Mouse (Mus musculus) forebrain, embryonic 16.5 days (tissue): ENCODE data around the gene Adgrb3. TPM values are rescaled to one million over a fixed set of nuclear protein-coding genes. Genes with fewer than 3 reads are reported as not detected.
A peak's percentile ranks its signal among the peaks of the same experiment; 100 is the strongest.

Experiments
- ATAC-seq: fragments of 200-750 bp; cut with Nextera tagmentation; 2 replicates; pipeline ENCODE4 v1.8.0; 2017; ENCODE audit warnings: mild to moderate bottlenecking, moderate library complexity
- H3K27ac ChIP-seq: fragments of 300-500 bp; sonication (generic); 2 replicates; pipeline ENCODE4 v1.5.1; 2014; ENCODE audit warnings: low read length, control low read depth
- H3K27me3 ChIP-seq: fragments of 300-500 bp; sonication (generic); replicated peaks from 2 replicates; pipeline ENCODE4 v1.6.1; 2014; ENCODE audit warnings: low read length; ENCODE audit not compliant: control insufficient read depth, insufficient read depth
- H3K36me3 ChIP-seq: fragments of 300-500 bp; sonication (generic); 2 replicates; pipeline ENCODE4 v1.6.1; 2014; ENCODE audit not compliant: control insufficient read depth, insufficient read depth
- H3K4me1 ChIP-seq: fragments of 300-500 bp; sonication (generic); replicated peaks from 2 replicates; pipeline ENCODE4 v1.6.1; 2014; ENCODE audit warnings: low read length; ENCODE audit not compliant: control insufficient read depth, insufficient read depth
- H3K4me2 ChIP-seq: fragments of 300-500 bp; sonication (generic); 2 replicates; pipeline ENCODE4 v1.6.1; 2014; ENCODE audit warnings: mild to moderate bottlenecking, low read length, control low read depth
- H3K4me3 ChIP-seq: fragments of 300-500 bp; sonication (generic); replicated peaks from 2 replicates; pipeline ENCODE4 v1.5.1; 2014; ENCODE audit warnings: mild to moderate bottlenecking, low read length, control low read depth
- H3K9ac ChIP-seq: fragments of 300-500 bp; sonication (generic); replicated peaks from 2 replicates; pipeline ENCODE4 v1.6.1; 2014; ENCODE audit warnings: low read depth, low read length, control low read depth
- H3K9me3 ChIP-seq: fragments of 300-500 bp; sonication (generic); 2 replicates; pipeline ENCODE4 v1.6.1; 2016; ENCODE audit warnings: low read length; ENCODE audit not compliant: control insufficient read depth
- WGBS: fragments of 180-500 bp; shearing (Covaris S2); extraction: QIAGEN DNeasy Blood & Tissue Kit; methylation state at CpG from one replicate; pipeline ENCODE4 v1.1.7; 2014; 5-methylcytosine and 5-hydroxymethylcytosine counted together
- polyA plus RNA-seq: library from polyadenylated mRNA; unstranded; fragments of >200 nt; fragmentation: Nextera tagmentation; extraction: Ambion mirVana; gene quantifications from 2 replicates; pipeline ENCODE4 v1.2.1, GENCODE M21; 2015

The Adgrb3 gene
- polyA plus RNA-seq, 1 experiment from 2014 or later, result 61.3 TPM

DNA sequence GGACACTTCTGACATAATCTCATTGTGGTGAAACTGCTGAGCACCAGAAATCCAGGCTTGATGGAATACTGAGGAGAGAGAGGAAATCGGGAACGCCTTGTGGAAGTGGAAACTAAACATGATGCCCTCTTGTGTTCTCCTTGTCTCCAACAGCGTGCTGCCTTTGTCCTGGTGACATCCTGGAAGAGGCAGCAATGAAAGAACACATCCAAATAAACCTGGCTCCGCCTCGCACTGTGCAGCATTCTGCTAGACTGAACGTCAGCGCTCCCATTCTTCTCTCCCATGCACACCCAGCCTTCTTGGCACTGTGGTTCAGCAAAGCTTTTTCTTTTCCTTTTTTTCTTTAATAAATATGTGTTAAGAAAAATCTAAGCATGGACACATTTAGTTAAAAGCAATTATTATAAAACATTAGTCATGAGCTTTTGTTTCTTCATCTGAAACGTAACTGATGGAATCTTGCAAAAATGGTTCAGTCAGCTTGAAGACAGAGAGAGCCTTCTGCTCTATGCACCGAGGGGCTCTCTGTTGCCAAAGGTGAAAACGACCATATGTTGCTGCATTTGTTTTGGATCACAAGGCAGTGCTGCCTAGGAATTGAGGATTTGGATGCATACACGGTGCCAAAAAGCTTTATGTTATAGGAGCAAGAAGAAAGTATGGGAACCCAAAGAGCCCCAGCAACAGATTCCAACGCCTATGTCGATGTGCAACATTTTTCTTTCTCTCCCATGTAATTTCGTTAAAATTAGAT lies 743.7 kb downstream of the Adgrb3 start:
- H3K4me3 ChIP-seq, result no peak overlapping the region
- H3K27ac ChIP-seq, result peak overlapping the region; percentile 68
- peak; percentile 88 for ATAC-seq
- H3K9ac ChIP-seq, result no peak overlapping the region
- no peaks in the 10 kb centered on the region for H3K36me3 ChIP-seq
- no peaks in the 10 kb centered on the region for H3K27me3 ChIP-seq
- H3K4me2 ChIP-seq, result peak overlapping the region; percentile 22
- H3K9me3 ChIP-seq, result no peaks in the 10 kb centered on the region
- peaks cover 14% of the 10 kb centered on the region for H3K4me1 ChIP-seq
- WGBS, result 33% methylated on average over 14 of the region's 14 CpGs

DNA sequence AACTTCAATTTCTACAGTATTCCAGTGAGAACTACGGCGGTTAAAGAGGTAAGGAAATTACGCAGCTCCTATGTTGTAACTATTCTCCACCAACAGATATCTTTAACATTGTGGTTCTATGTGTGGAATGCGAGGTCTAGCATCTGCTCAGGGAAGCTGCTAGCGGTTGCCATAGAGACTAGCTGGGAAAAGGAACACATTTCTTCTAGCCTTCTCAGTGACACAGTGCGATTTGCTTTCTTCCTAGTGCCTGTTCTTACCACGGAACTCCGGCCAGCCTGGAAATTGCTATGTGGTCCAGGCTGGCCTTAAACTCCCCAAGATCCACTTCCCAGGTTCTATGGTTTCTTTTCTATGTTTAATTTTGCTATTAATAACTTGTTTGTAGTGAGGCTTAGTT lies 747.1 kb downstream of the Adgrb3 start:
- H3K4me1 ChIP-seq, result peaks cover 6% of the 10 kb centered on the region
- peak; percentile 62 for ATAC-seq
- no peaks in the 10 kb centered on the region for H3K27me3 ChIP-seq
- H3K4me2 ChIP-seq, result no peak overlapping the region
- H3K36me3 ChIP-seq, result no peaks in the 10 kb centered on the region
- H3K9me3 ChIP-seq, result no peaks in the 10 kb centered on the region
- H3K27ac ChIP-seq, result no peak overlapping the region
- no peak overlapping the region for H3K4me3 ChIP-seq
- 57% methylated on average over 8 of the region's 8 CpGs for WGBS
- no peak overlapping the region for H3K9ac ChIP-seq

DNA sequence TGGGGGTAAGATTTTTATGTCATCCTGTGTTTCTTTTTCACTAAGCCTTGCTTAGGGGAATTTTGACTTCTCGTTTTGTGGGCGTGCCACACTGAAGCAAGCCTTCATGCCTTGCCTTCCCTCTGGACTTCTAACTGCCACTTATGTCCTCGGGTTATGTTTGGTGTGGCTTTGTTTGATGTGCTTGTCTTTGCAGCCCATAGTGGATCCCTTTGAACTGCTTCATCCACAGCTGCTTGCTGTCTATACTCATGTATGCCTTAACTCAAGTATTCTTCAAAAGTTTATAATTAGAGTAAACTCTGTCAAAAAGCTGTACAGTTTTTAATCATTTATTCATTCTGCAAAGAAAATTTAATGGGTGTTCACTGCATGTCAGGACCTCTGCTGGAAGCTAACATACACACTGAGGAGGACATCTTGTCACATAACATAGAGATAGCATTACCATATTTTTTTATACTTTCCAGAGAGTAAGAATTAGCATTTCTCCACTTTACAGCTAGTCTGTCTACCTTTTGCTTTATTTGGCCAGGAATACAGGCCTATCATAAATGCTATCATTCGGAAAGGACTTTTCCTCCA lies 748.1 kb downstream of the Adgrb3 start:
- peaks cover 4% of the 10 kb centered on the region for H3K4me1 ChIP-seq
- no peaks in the 10 kb centered on the region for H3K9me3 ChIP-seq
- no peak overlapping the region for H3K4me3 ChIP-seq
- no peak overlapping the region for H3K27ac ChIP-seq
- H3K36me3 ChIP-seq, result no peaks in the 10 kb centered on the region
- no peak overlapping the region for H3K9ac ChIP-seq
- H3K27me3 ChIP-seq, result no peaks in the 10 kb centered on the region
- 76% methylated on average over 4 of the region's 4 CpGs for WGBS
- H3K4me2 ChIP-seq, result no peak overlapping the region
- no peak for ATAC-seq

DNA sequence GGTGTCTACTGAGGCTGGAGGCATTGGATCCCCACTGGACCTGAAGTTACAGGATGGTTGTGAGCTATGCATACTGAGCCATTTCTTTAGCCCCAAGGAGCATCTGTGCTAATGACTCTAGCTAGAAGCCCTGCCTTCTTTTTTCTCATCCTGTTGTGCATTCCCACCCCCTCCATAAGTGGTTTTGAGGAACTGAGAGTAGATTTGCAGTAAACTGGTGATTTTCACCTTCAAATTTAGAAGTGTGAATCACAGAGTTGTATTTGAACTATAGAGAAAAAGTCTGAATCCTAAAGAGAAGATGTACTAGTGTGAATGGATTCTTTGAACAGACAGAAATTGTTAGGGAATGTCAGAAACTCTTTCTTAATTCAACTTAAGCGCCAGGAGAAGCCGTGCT lies 750.1 kb downstream of the Adgrb3 start:
- ATAC-seq, result no peak
- Histone ChIP-seq H3K9me3 (no peaks in the 10 kb centered on the region), H3K36me3 (no peaks in the 10 kb centered on the region), H3K27ac (no peak overlapping the region), H3K9ac (no peak overlapping the region), H3K4me2 (no peak overlapping the region), H3K4me1 (no peaks in the 10 kb centered on the region), H3K27me3 (no peaks in the 10 kb centered on the region), H3K4me3 (no peak overlapping the region)
- WGBS, result 89% methylated on average over 2 of the region's 2 CpGs

DNA sequence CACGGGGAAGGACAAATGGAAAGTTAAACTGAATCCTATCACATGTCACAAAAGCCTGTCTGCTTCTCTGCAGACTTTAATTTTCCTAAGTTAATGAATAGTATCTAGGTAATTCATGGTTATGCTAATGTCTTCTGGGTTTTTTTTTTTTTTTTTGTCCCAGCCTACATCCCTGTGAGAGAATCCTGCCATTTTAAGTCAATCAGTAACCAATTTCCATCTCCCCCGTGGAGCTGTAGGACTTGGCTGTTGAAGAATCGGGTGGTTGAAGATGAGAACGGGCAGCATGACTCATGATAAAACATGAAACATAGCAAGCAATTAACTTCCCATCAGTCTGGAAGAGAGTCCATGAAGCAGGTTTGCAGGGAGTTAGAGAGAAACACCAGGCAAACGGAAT lies 753.6 kb downstream of the Adgrb3 start:
- no peak overlapping the region for H3K4me2 ChIP-seq
- WGBS, result 67% methylated on average over 5 of the region's 5 CpGs

DNA sequence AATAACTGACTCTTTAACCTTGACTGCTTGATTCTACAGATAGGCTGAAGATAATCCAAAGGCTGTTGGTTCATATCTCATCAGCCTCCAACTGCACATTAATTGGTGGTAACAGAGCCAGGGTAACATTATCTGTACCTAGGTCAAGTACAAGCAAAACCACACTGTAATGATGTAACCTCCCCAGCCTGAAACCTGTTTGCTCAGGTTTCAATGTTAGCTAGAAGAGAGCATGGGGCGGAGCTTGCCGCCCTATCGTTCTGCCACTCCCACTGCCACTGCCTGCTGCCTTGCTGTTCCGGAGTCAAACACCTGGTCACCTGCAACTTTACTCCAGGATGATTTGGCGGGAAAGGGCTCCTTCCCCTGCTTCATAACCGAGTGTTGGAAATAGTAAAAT lies 765.5 kb downstream of the Adgrb3 start:
- Histone ChIP-seq H3K4me2 (no peak overlapping the region), H3K4me3 (no peak overlapping the region), H3K9me3 (no peaks in the 10 kb centered on the region), H3K9ac (no peak overlapping the region), H3K27ac (no peak overlapping the region), H3K36me3 (peaks cover 3% of the 10 kb centered on the region; the same call in 1 of the 2 replicates), H3K4me1 (no peaks in the 10 kb centered on the region), H3K27me3 (no peaks in the 10 kb centered on the region)
- ATAC-seq, result no peak
- WGBS, result 40% methylated on average over 6 of the region's 6 CpGs

More for the DNA sequence above, 753.6 kb downstream of the Adgrb3 start:
- H3K27ac ChIP-seq, result no peak overlapping the region
- H3K27me3 ChIP-seq, result no peaks in the 10 kb centered on the region
- no peak for ATAC-seq
- H3K4me3 ChIP-seq, result no peak overlapping the region
- H3K4me1 ChIP-seq, result no peaks in the 10 kb centered on the region
- H3K9me3 ChIP-seq, result no peaks in the 10 kb centered on the region
- H3K9ac ChIP-seq, result no peak overlapping the region
- H3K36me3 ChIP-seq, result no peaks in the 10 kb centered on the region

DNA sequence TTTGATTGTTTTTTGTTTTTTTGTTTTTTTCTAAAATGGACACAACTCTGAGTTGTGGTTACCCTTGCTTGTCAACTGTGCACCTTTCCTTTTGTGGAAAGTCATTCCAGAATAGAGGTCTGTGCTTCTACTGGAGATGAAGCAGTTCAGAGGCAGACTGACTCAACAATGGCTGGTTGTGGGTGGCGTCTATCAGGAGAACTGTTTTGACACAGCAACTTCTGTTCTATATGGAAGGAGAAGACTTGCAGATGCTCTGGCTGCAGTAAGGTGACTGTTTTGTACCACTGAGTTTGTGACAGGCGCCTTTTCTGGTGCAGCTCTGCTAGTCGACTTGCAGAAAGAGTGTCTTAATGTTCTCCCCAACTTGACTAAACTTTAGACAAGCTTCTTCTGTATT lies 768.6 kb downstream of the Adgrb3 start:
- peaks cover 6% of the 10 kb centered on the region for H3K4me1 ChIP-seq
- H3K27ac ChIP-seq, result no peak overlapping the region
- no peak overlapping the region for H3K4me2 ChIP-seq
- H3K4me3 ChIP-seq, result no peak overlapping the region
- H3K36me3 ChIP-seq, result no peaks in the 10 kb centered on the region
- H3K27me3 ChIP-seq, result no peaks in the 10 kb centered on the region
- no peaks in the 10 kb centered on the region for H3K9me3 ChIP-seq
- WGBS, result 76% methylated on average over 3 of the region's 3 CpGs
- ATAC-seq, result no peak
- no peak overlapping the region for H3K9ac ChIP-seq

DNA sequence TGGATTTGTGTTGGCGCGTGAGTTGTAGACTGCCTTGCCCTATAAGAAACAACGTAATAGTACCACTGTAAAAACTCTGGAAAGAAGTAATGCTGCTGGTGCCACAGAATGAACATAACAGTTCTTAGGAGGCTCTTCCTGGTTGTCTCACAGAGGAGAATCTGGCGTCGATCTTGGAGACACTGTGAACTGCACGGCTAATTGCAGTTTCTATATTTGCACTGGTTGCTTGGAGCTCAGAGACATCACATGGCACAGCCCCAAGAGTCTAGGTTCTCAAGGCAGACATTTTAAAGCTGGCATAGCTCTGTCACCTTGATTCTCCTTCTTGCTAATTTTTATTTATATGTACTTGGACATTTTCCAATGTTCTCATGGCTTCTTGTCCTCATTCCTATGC lies 769.3 kb downstream of the Adgrb3 start:
- H3K4me3 ChIP-seq, result no peak overlapping the region
- H3K4me1 ChIP-seq, result peaks cover 6% of the 10 kb centered on the region
- no peaks in the 10 kb centered on the region for H3K36me3 ChIP-seq
- H3K9ac ChIP-seq, result no peak overlapping the region
- no peak overlapping the region for H3K4me2 ChIP-seq
- WGBS, result 79% methylated on average over 6 of the region's 6 CpGs
- ATAC-seq, result 0 out of 2 replicates have a peak, but pooled peaks have one; percentile 31
- H3K27ac ChIP-seq, result no peak overlapping the region
- H3K27me3 ChIP-seq, result no peaks in the 10 kb centered on the region
- H3K9me3 ChIP-seq, result no peaks in the 10 kb centered on the region

DNA sequence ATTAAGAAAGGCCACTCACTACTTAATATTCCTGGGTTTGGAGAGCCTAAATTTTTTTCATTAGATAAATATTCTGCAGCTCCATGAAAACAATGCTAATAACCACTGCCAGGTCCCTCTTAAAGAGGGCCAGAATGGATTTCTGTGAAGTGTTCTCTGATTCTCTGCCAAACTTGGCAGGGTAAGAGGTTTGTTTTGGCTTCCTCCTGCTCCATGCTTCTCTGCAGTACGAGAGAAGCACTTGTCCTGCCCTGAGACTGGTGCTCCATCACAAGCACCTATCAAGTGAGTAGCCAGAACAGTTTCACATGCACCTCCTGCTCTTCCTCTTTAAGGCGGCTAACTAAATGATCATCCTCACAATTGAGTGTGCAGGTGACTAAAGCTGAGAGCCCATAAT lies 771.9 kb downstream of the Adgrb3 start:
- no peak overlapping the region for H3K4me2 ChIP-seq
- H3K4me3 ChIP-seq, result no peak overlapping the region
- no peak overlapping the region for H3K9ac ChIP-seq
- peak; percentile 62 for ATAC-seq
- WGBS, result 42% methylated on average over 2 of the region's 2 CpGs
- H3K4me1 ChIP-seq, result peaks cover 6% of the 10 kb centered on the region
- H3K27me3 ChIP-seq, result no peaks in the 10 kb centered on the region
- H3K36me3 ChIP-seq, result no peaks in the 10 kb centered on the region
- no peak overlapping the region for H3K27ac ChIP-seq
- no peaks in the 10 kb centered on the region for H3K9me3 ChIP-seq
